Mouse (Mus musculus): ENCODE results near the gene Rhobtb1. TPM values are rescaled to one million over a fixed set of nuclear protein-coding genes. Genes with fewer than 3 reads are reported as not detected.

The Rhobtb1 gene
- polyA plus RNA-seq, 1 experiment, result 8.0 TPM

DNA sequence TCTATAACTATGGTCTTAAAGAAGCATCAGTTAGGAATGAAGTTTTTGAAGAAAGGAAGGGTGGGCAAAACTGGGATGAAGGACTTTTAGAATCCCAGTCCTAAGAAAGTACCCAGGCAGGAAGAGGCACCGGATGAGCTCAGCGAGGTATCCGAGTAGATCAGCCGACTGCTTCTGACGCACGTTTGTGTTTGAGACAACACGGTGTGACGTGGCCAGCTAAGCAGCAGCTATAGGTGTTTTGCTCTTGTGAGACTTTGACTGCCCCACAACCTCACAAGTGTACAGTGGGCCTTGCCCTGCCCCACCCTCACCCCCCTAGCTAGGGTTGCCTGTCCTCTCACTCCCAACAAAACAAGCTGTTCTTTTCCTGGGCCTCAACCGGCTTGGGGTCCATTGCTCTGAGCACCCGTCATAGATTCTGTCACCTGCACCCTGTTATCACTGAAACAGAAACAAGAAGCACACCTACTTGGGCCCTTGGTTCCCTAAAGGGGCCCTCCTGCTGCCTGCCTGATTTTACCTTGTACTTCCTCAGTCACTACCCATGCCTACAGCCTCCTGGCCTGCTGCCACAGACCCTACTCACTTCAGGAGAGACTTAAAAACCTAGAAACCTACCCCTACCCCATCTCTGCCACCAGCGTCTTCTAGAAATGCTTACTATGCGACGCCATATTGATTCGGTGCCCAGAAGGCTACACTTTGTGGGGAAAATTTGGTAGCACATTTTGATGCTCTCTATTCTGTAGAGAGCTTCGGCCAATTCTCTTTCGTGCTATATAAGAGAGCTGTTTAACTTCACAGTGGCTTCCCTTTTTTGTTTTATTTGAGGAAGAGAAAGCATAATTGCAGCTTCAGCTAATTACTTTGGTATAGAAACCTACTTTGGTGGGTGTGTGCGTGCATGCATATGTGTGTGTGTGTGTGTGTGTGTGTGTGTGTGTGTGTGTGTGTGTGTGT, 101.2 kb downstream of the Rhobtb1 start:
- H3K27ac ChIP-seq (ENCODE audit: control insufficient read depth, insufficient read depth, low read length), result no peak overlapping the region
- H3K4me1 ChIP-seq (replicated peaks; ENCODE audit: control insufficient read depth, insufficient read depth, low read length), result no peaks in the 10 kb centered on the region
- WGBS, result 72% methylated on average over 17 of the region's 17 CpGs
- DNase-seq, result no peak
- no peaks in the 10 kb centered on the region for H3K36me3 ChIP-seq (ENCODE audit: control insufficient read depth, insufficient read depth, low read length)
- H3K27me3 ChIP-seq (ENCODE audit: control insufficient read depth, insufficient read depth, low read length), result no peaks in the 10 kb centered on the region
- TF ChIP-seq CTCF (IDR thresholded peaks at IDR 0.05; ENCODE audit: borderline replicate concordance, control insufficient read depth, extremely low read depth, insufficient read depth, low read length, poor library complexity) (no peak), POLR2A (IDR thresholded peaks at IDR 0.05; ENCODE audit: control insufficient read depth, extremely low read depth, insufficient read depth, low read length, poor library complexity) (no peak)
- H3K4me3 ChIP-seq (ENCODE audit: control insufficient read depth, insufficient read depth, low read length), result no peak overlapping the region

DNA sequence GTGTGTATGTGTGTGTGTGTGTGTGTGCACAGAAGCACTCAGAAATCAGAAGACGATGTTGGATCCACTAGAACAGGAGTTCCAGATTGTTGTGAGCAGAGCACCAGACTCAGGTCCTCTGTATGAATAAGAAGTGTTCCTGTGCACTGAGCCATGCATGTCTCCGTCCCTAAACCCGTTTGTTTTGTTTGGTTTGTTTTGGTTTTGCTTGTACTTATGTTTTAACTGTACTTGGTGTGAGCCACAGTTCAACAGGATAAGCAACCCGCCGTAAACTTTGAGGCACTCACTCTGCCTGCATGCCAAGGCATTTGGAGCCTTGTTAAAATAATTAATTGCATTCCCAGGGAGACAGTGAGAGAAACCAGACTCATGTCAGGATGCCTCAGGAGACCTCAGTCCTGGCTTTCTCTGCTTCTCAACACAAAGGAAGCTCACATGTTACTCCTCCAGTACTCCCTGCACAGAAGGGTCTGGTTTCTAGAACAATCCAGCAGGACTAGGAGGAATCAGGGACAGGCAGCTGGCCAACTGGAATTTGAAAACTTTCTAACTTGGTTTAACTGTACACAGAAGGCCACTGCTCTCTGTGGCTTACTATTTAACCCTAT, 101.9 kb downstream of the Rhobtb1 start:
- Histone ChIP-seq H3K27ac (ENCODE audit: control insufficient read depth, insufficient read depth, low read length) (no peak overlapping the region), H3K36me3 (ENCODE audit: control insufficient read depth, insufficient read depth, low read length) (no peaks in the 10 kb centered on the region), H3K4me3 (ENCODE audit: control insufficient read depth, insufficient read depth, low read length) (no peak overlapping the region), H3K4me1 (replicated peaks; ENCODE audit: control insufficient read depth, insufficient read depth, low read length) (no peaks in the 10 kb centered on the region), H3K27me3 (ENCODE audit: control insufficient read depth, insufficient read depth, low read length) (no peaks in the 10 kb centered on the region)
- TF ChIP-seq POLR2A (IDR thresholded peaks at IDR 0.05; ENCODE audit: control insufficient read depth, extremely low read depth, insufficient read depth, low read length, poor library complexity) (no peak), CTCF (IDR thresholded peaks at IDR 0.05; ENCODE audit: borderline replicate concordance, control insufficient read depth, extremely low read depth, insufficient read depth, low read length, poor library complexity) (no peak)
- WGBS, result 64% methylated on average over 5 of the region's 5 CpGs
- DNase-seq, result no peak

DNA sequence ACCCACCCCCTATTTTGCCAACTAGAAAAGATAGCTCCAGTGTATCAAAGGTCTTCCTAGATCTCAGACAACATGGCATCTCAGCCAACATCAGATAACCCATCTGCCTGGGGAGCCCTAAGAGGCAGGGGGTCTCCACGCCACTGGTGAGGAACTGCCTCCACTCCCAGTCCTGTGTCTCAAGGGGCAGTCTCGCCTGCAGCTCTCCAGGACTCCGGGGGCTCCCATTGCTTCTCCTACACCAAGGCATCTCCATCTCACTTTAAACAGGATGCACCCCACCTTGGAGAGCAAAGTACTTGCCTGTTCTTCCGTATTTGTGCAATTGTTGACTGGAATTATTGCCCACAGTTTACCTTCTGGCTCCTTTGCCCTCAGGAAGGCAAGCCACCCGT, 102.4 kb downstream of the Rhobtb1 start:
- H3K27me3 ChIP-seq (ENCODE audit: control insufficient read depth, insufficient read depth, low read length), result no peaks in the 10 kb centered on the region
- no peak overlapping the region for H3K4me3 ChIP-seq (ENCODE audit: control insufficient read depth, insufficient read depth, low read length)
- DNase-seq, result no peak
- WGBS, result 85% methylated on average over 5 of the region's 5 CpGs
- no peaks in the 10 kb centered on the region for H3K36me3 ChIP-seq (ENCODE audit: control insufficient read depth, insufficient read depth, low read length)
- TF ChIP-seq CTCF (IDR thresholded peaks at IDR 0.05; ENCODE audit: borderline replicate concordance, control insufficient read depth, extremely low read depth, insufficient read depth, low read length, poor library complexity) (no peak), POLR2A (IDR thresholded peaks at IDR 0.05; ENCODE audit: control insufficient read depth, extremely low read depth, insufficient read depth, low read length, poor library complexity) (no peak)
- H3K4me1 ChIP-seq (replicated peaks; ENCODE audit: control insufficient read depth, insufficient read depth, low read length), result no peaks in the 10 kb centered on the region
- H3K27ac ChIP-seq (ENCODE audit: control insufficient read depth, insufficient read depth, low read length), result no peak overlapping the region

DNA sequence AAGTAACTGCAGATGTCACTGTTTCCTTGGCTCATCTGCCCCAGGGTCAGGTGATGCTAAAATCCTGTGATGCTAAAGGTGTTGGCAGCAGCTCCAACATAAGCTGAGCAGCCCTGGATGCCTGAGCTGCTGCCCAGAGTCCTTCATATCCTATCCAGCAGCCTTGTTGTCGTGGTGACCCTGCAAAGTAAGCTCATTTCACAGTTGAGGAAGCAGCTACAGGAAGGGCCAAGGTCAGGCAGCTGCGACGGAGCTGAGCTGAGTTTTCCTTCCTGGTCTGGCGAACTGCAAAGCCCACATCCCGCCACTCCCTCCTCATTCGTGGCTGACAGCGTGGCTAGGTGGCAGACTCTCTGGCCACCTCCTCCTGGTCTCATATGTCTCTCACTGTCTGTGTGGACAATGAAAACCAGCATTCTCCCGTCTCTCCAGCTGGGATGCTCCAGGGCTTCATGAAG, 103.2 kb downstream of the Rhobtb1 start:
- no peak for TF ChIP-seq POLR2A (IDR thresholded peaks at IDR 0.05; ENCODE audit: control insufficient read depth, extremely low read depth, insufficient read depth, low read length, poor library complexity)
- TF ChIP-seq CTCF (IDR thresholded peaks at IDR 0.05; ENCODE audit: borderline replicate concordance, control insufficient read depth, extremely low read depth, insufficient read depth, low read length, poor library complexity), result no peak
- Histone ChIP-seq H3K4me3 (ENCODE audit: control insufficient read depth, insufficient read depth, low read length) (no peak overlapping the region), H3K27me3 (ENCODE audit: control insufficient read depth, insufficient read depth, low read length) (no peaks in the 10 kb centered on the region), H3K4me1 (replicated peaks; ENCODE audit: control insufficient read depth, insufficient read depth, low read length) (no peaks in the 10 kb centered on the region), H3K27ac (ENCODE audit: control insufficient read depth, insufficient read depth, low read length) (no peak overlapping the region), H3K36me3 (ENCODE audit: control insufficient read depth, insufficient read depth, low read length) (no peaks in the 10 kb centered on the region)
- WGBS, result 11% methylated on average over 8 of the region's 8 CpGs
- no peak for DNase-seq

DNA sequence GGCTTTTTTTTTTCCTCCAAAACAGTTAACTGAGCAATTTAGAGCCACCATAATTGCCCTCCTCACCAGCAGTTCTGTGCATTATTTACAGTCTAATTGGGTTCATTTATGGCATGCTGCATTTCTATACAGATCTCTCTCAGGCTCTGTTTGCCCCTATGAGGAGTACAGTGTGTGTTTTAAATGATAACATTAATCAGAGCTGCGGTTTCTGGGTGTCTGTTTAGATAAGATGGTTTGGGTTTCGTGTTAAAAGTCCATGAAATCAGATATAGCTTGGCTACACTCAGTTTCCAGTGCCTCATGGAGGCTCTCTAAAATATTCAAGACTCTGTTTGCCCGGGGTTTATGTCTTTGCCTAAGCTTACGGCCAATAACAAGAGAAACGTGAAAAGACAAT, 104.4 kb downstream of the Rhobtb1 start:
- H3K27me3 ChIP-seq (ENCODE audit: control insufficient read depth, insufficient read depth, low read length), result no peaks in the 10 kb centered on the region
- no peaks in the 10 kb centered on the region for H3K4me1 ChIP-seq (replicated peaks; ENCODE audit: control insufficient read depth, insufficient read depth, low read length)
- H3K27ac ChIP-seq (ENCODE audit: control insufficient read depth, insufficient read depth, low read length), result no peak overlapping the region
- H3K4me3 ChIP-seq (ENCODE audit: control insufficient read depth, insufficient read depth, low read length), result no peak overlapping the region
- TF ChIP-seq CTCF (IDR thresholded peaks at IDR 0.05; ENCODE audit: borderline replicate concordance, control insufficient read depth, extremely low read depth, insufficient read depth, low read length, poor library complexity) (no peak), POLR2A (IDR thresholded peaks at IDR 0.05; ENCODE audit: control insufficient read depth, extremely low read depth, insufficient read depth, low read length, poor library complexity) (no peak)
- no peak for DNase-seq
- no peaks in the 10 kb centered on the region for H3K36me3 ChIP-seq (ENCODE audit: control insufficient read depth, insufficient read depth, low read length)
- 92% methylated on average over 5 of the region's 5 CpGs for WGBS

DNA sequence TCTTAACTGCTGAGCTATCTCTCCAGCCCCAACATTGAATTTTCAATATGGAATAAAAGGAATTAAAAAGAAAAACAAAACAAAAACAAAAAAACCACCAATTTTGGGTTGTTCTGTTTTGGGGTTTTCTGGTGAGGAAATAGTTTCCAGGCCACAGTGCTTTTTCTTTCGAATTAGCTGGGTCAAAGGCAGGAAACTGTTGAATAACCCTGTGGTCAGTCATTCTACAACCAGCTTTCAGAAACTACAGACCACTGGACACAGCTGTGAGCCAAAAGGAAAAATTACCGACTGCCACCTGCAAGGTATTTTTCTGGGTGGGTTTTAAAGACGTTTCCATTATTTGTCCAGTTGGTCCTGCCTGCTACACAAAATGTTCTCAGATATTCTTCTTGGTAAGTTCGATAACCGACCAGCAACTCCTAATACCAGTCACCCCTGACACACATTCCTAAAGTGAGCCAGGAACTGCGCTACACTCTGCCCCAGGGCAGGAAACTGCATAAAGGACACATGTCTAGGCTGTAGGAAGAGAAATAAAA, 106.4 kb downstream of the Rhobtb1 start:
- H3K4me1 ChIP-seq (replicated peaks; ENCODE audit: control insufficient read depth, insufficient read depth, low read length), result no peaks in the 10 kb centered on the region
- H3K27ac ChIP-seq (ENCODE audit: control insufficient read depth, insufficient read depth, low read length), result no peak overlapping the region
- H3K27me3 ChIP-seq (ENCODE audit: control insufficient read depth, insufficient read depth, low read length), result no peaks in the 10 kb centered on the region
- H3K36me3 ChIP-seq (ENCODE audit: control insufficient read depth, insufficient read depth, low read length), result no peaks in the 10 kb centered on the region
- no peak overlapping the region for H3K4me3 ChIP-seq (ENCODE audit: control insufficient read depth, insufficient read depth, low read length)
- no peak for DNase-seq
- TF ChIP-seq POLR2A (IDR thresholded peaks at IDR 0.05; ENCODE audit: control insufficient read depth, extremely low read depth, insufficient read depth, low read length, poor library complexity) (no peak), CTCF (IDR thresholded peaks at IDR 0.05; ENCODE audit: borderline replicate concordance, control insufficient read depth, extremely low read depth, insufficient read depth, low read length, poor library complexity) (no peak)
- 50% methylated on average over 6 of the region's 6 CpGs for WGBS

Measured in thymus, adult 2 months (tissue).